Mouse (Mus musculus) liver, embryonic 13.5 days (tissue): ENCODE results near the gene Nrxn1. TPM values are rescaled to one million over a fixed set of nuclear protein-coding genes. Genes with fewer than 3 reads are reported as not detected.

ENCODE experiments used
- ATAC-seq: fragments of 200-750 bp; cut with Nextera tagmentation; 2 replicates; pipeline ENCODE4 v1.8.0; 2017; ENCODE audit warnings: low read depth, mild to moderate bottlenecking, moderate number of reproducible peaks, moderate library complexity
- DNase-seq: peaks from one replicate; pipeline ENCODE4 v3.0.0; 2022
- H3K27ac ChIP-seq: fragments of 300-500 bp; sonication (generic); 2 replicates; pipeline ENCODE4 v1.5.1; 2015; ENCODE audit warnings: moderate library complexity, mild to moderate bottlenecking, inconsistent platforms
- H3K27me3 ChIP-seq: fragments of 300-500 bp; sonication (generic); 2 replicates; pipeline ENCODE4 v1.6.1; 2015; ENCODE audit warnings: mild to moderate bottlenecking, inconsistent platforms
- H3K36me3 ChIP-seq: fragments of 300-500 bp; sonication (generic); 2 replicates; pipeline ENCODE4 v1.6.1; 2015; ENCODE audit warnings: mild to moderate bottlenecking, inconsistent platforms
- H3K4me1 ChIP-seq: fragments of 300-500 bp; sonication (generic); replicated peaks from 2 replicates; pipeline ENCODE4 v1.6.1; 2015; ENCODE audit warnings: inconsistent platforms
- H3K4me2 ChIP-seq: fragments of 300-500 bp; sonication (generic); 2 replicates; pipeline ENCODE4 v1.6.1; 2015; ENCODE audit warnings: inconsistent platforms, mild to moderate bottlenecking, moderate library complexity
- H3K4me3 ChIP-seq: fragments of 300-500 bp; sonication (generic); replicated peaks from 2 replicates; pipeline ENCODE4 v1.5.1; 2015; ENCODE audit warnings: mild to moderate bottlenecking, inconsistent platforms
- H3K9ac ChIP-seq: fragments of 300-500 bp; sonication (generic); 2 replicates; pipeline ENCODE4 v1.6.1; 2015; ENCODE audit warnings: mild to moderate bottlenecking, inconsistent platforms
- H3K9me3 ChIP-seq: fragments of 300-500 bp; sonication (generic); replicated peaks from 2 replicates; pipeline ENCODE4 v1.6.1; 2016; ENCODE audit warnings: inconsistent platforms
- WGBS: fragments of 180-500 bp; shearing (Covaris S2); methylation state at CpG from one replicate; pipeline ENCODE4 v1.1.7; 2015; ENCODE audit not compliant: insufficient replicate concordance; 5-methylcytosine and 5-hydroxymethylcytosine counted together
- polyA plus RNA-seq: library from polyadenylated mRNA; unstranded; fragments of >200 nt; fragmentation: Nextera tagmentation; extraction: Ambion mirVana; gene quantifications from 2 replicates; pipeline ENCODE4 v1.2.1, GENCODE M21; 2015

The Nrxn1 gene
- polyA plus RNA-seq, 1 experiment from 2014 or later, result 0.51 TPM

DNA sequence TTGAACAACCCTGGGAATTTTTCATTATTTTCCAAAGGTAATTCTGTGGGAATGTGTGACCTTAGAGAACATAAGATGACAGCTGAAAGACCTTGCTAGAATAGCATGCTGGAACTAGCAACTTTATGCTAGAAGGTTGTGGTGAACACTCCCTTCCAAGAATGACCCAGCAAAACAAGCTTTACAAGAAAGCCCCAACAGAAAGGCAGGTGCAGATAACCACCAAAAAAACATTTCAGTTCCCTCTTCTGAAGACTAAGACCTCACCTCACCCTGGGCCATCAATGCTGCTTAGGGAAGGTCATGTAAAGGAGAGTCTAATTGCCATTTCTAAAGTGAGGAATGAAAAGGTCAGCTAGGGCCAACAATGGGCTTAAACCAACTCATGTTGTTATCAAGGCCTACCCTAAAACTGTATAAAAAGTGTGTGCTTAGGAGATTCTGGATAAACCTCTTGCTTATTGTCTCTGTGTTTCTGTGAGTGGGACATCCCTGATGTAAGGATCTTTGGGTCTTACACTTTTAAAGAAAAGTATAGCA, 249.7 kb downstream of the Nrxn1 start:
- Histone ChIP-seq H3K4me3 (no peak overlapping the region), H3K9me3 (no peaks in the 10 kb centered on the region), H3K9ac (no peak overlapping the region), H3K4me1 (no peaks in the 10 kb centered on the region), H3K27me3 (no peaks in the 10 kb centered on the region), H3K4me2 (no peak overlapping the region), H3K27ac (no peak overlapping the region), H3K36me3 (no peaks in the 10 kb centered on the region)
- DNase-seq (no peak), ATAC-seq (no peak)

DNA sequence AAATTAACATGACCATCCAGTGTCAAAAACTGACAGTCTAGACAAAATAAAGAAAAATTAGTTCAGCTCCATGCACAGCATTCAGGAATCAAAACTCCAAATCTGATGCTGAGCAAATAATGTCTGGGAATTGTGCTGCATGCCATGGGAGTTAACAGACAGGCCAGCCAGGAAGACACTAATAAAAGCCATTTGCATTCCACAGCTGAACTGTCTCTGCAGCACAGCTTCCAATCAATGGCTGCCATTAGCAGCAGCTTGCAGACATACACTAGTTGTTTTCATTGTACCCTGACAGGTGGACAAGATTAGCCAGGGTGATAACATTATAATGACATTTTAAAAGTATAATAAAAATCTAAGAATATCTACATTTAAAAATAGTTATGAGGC, 255.9 kb downstream of the Nrxn1 start:
- Histone ChIP-seq H3K4me3 (no peak overlapping the region), H3K27me3 (no peaks in the 10 kb centered on the region), H3K4me2 (no peak overlapping the region), H3K9ac (no peak overlapping the region), H3K27ac (no peak overlapping the region), H3K9me3 (no peaks in the 10 kb centered on the region), H3K4me1 (no peaks in the 10 kb centered on the region), H3K36me3 (no peaks in the 10 kb centered on the region)
- DNase-seq (no peak), ATAC-seq (no peak)

GRCm38 (mm10) chr17:90836154-90837021, 256.5 kb downstream of the Nrxn1 start:
- H3K27me3 ChIP-seq, result no peaks in the 10 kb centered on the region
- DNase-seq, result no peak
- no peak overlapping the region for H3K4me2 ChIP-seq
- H3K9ac ChIP-seq, result no peak overlapping the region
- ATAC-seq, result no peak
- H3K4me3 ChIP-seq, result no peak overlapping the region
- no peaks in the 10 kb centered on the region for H3K9me3 ChIP-seq
- H3K4me1 ChIP-seq, result no peaks in the 10 kb centered on the region
- H3K36me3 ChIP-seq, result no peaks in the 10 kb centered on the region
- 43% methylated on average over 4 of the region's 4 CpGs for WGBS
- H3K27ac ChIP-seq, result no peak overlapping the region

DNA sequence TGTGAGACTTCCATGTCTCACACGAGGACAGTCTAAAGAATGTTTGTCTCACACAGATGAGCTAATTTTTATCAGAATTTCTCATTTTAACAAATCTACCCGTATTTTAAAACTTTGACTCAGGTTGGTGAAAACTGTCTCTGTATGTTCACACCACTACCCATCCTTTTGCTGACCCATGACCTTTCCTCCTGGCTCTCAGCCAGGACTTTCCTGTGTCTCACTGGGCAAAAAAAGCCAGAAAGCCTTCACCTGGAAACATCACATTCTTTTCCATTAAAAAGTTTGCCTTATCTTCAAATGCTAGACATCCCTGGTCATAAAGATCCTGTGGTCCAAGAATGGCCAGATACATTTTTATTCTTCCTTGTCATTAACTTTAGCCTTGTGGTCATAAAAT, 274.5 kb downstream of the Nrxn1 start:
- no peaks in the 10 kb centered on the region for H3K9me3 ChIP-seq
- H3K4me1 ChIP-seq, result no peaks in the 10 kb centered on the region
- H3K4me3 ChIP-seq, result no peak overlapping the region
- no peaks in the 10 kb centered on the region for H3K27me3 ChIP-seq
- H3K36me3 ChIP-seq, result no peaks in the 10 kb centered on the region
- DNase-seq (no peak), ATAC-seq (no peak)
- H3K27ac ChIP-seq, result no peak overlapping the region
- 41% methylated on average over 2 of the region's 2 CpGs for WGBS
- no peak overlapping the region for H3K4me2 ChIP-seq
- H3K9ac ChIP-seq, result no peak overlapping the region

DNA sequence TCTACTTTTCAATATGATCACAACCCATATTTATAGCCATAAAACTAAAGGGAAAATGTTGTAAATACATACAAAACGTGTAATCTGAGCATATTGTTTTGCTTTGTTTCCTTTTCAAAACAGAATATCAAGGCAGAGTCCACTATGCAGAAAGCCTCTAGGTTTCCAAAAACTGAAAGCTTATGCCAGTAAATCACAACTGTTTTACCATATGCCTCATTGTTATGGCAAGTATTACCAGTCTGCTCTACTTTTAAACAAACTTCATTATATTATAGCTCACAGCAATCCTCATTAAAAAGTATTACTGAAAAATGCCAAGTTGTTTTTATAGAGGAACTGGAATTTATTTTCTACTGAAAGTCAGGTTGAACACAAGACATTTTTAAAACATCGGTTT, 275.0 kb downstream of the Nrxn1 start:
- H3K9ac ChIP-seq, result no peak overlapping the region
- no peak for ATAC-seq
- H3K27me3 ChIP-seq, result no peaks in the 10 kb centered on the region
- no peak overlapping the region for H3K27ac ChIP-seq
- no peaks in the 10 kb centered on the region for H3K36me3 ChIP-seq
- H3K9me3 ChIP-seq, result no peaks in the 10 kb centered on the region
- H3K4me1 ChIP-seq, result no peaks in the 10 kb centered on the region
- WGBS, result 59% methylated on average over 2 of the region's 2 CpGs
- DNase-seq, result no peak
- no peak overlapping the region for H3K4me2 ChIP-seq
- H3K4me3 ChIP-seq, result no peak overlapping the region

DNA sequence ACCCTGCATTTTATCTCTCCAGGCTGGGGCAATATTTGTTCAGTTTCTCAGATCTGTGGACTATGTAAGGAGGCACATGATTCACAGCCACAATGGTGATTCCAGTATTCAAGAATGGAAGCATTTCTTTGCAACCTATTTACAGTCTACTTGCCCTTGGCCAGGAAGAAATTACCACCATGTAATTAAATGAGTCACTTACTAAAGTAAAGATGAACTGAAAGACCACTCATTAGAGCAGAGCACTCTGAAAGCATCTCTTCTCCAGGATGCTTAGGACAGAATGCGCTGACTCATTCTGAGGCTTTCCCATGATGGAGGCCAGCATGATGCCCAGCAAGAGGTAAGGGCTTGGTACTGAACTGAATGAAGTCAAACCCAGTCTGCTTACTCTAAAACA, 277.6 kb downstream of the Nrxn1 start:
- no peak for ATAC-seq
- Histone ChIP-seq H3K9me3 (no peaks in the 10 kb centered on the region), H3K4me3 (no peak overlapping the region), H3K27me3 (no peaks in the 10 kb centered on the region), H3K27ac (no peak overlapping the region), H3K36me3 (no peaks in the 10 kb centered on the region), H3K4me2 (no peak overlapping the region), H3K9ac (no peak overlapping the region), H3K4me1 (no peaks in the 10 kb centered on the region)
- no peak for DNase-seq
- WGBS, result 92% methylated on average over 1 of the region's 1 CpGs

GRCm38 (mm10) chr17:90813760-90814159, 279.1 kb downstream of the Nrxn1 start:
- no peak for ATAC-seq
- DNase-seq, result no peak
- no peaks in the 10 kb centered on the region for H3K27me3 ChIP-seq
- no peak overlapping the region for H3K27ac ChIP-seq
- no peak overlapping the region for H3K4me2 ChIP-seq
- H3K9ac ChIP-seq, result no peak overlapping the region
- no peaks in the 10 kb centered on the region for H3K36me3 ChIP-seq
- H3K4me1 ChIP-seq, result no peaks in the 10 kb centered on the region
- no peak overlapping the region for H3K4me3 ChIP-seq
- H3K9me3 ChIP-seq, result no peaks in the 10 kb centered on the region

DNA sequence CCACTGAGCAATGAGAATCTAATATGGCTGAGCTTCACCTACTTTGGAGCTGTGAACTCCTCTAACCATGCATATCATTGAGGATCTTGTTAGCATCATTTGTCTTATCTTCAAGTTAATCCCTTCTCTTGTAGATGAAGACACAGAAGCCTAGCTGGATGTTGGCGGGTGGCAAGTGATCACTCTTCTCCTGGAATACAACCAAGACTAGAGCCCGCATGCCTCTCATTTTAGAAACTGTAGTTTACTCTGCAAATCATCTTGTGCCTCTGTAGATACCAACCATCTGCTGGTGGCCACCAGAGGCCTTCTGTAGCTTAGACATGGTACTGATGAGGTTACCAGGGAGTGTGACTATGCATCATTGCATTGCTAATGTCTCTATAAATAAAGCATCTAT, 280.4 kb downstream of the Nrxn1 start:
- Histone ChIP-seq H3K9ac (no peak overlapping the region), H3K4me1 (no peaks in the 10 kb centered on the region), H3K4me3 (no peak overlapping the region), H3K4me2 (no peak overlapping the region), H3K27me3 (no peaks in the 10 kb centered on the region), H3K9me3 (no peaks in the 10 kb centered on the region), H3K36me3 (no peaks in the 10 kb centered on the region), H3K27ac (no peak overlapping the region)
- no peak for ATAC-seq
- WGBS, result 63% methylated on average over 2 of the region's 2 CpGs
- DNase-seq, result no peak

GRCm38 (mm10) chr17:90809197-90810163, 283.4 kb downstream of the Nrxn1 start:
- 54% methylated on average over 8 of the region's 8 CpGs for WGBS
- no peaks in the 10 kb centered on the region for H3K36me3 ChIP-seq
- H3K4me1 ChIP-seq, result no peaks in the 10 kb centered on the region
- no peak overlapping the region for H3K4me3 ChIP-seq
- H3K27ac ChIP-seq, result no peak overlapping the region
- H3K9me3 ChIP-seq, result no peaks in the 10 kb centered on the region
- no peaks in the 10 kb centered on the region for H3K27me3 ChIP-seq
- no peak overlapping the region for H3K4me2 ChIP-seq
- DNase-seq (no peak), ATAC-seq (no peak)
- no peak overlapping the region for H3K9ac ChIP-seq

GRCm38 (mm10) chr17:90808256-90808655, 284.6 kb downstream of the Nrxn1 start:
- 35% methylated on average over 2 of the region's 2 CpGs for WGBS
- no peaks in the 10 kb centered on the region for H3K27me3 ChIP-seq
- no peaks in the 10 kb centered on the region for H3K9me3 ChIP-seq
- no peak overlapping the region for H3K9ac ChIP-seq
- no peak overlapping the region for H3K4me2 ChIP-seq
- no peak overlapping the region for H3K4me3 ChIP-seq
- ATAC-seq (no peak), DNase-seq (no peak)
- no peaks in the 10 kb centered on the region for H3K36me3 ChIP-seq
- H3K4me1 ChIP-seq, result no peaks in the 10 kb centered on the region
- H3K27ac ChIP-seq, result no peak overlapping the region

DNA sequence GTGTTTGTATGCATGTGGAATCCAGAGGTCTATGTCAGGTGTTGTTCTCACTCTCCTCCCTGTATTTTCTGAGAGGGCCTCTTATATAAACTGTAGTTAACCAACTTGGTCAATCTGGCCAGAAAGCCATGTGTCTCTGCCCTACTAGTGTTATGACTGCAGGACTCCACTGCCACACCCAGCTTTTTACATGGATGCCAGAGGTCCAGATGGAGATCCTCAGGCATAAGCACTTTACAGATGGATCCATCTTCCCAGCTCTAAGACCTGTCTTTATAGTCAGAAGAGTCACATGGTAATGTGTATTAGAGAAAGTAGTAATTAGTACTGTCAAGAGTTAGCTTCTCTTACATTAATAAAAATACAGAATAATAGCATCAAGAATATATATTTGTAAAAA, 285.7 kb downstream of the Nrxn1 start:
- Histone ChIP-seq H3K36me3 (no peaks in the 10 kb centered on the region), H3K4me3 (no peak overlapping the region), H3K9me3 (no peaks in the 10 kb centered on the region), H3K4me1 (no peaks in the 10 kb centered on the region), H3K27me3 (no peaks in the 10 kb centered on the region), H3K4me2 (no peak overlapping the region), H3K27ac (no peak overlapping the region), H3K9ac (no peak overlapping the region)
- no peak for ATAC-seq
- DNase-seq, result no peak
